Mouse (Mus musculus): ENCODE results near the gene Klhl2. TPM values are rescaled to one million over a fixed set of nuclear protein-coding genes. Genes with fewer than 3 reads are reported as not detected.
A peak's percentile ranks its signal among the peaks of the same experiment; 100 is the strongest.

The Klhl2 gene
- polyA plus RNA-seq, 1 experiment from 2014 or later: 23.3 TPM

- ATAC-seq (ENCODE audit: low FRiP score): no peak
- 84% methylated on average over 7 of the region's 7 CpGs for WGBS
- no peaks in the 10 kb centered on the region for H3K27me3 ChIP-seq
These were observed 4.5 kb downstream of the Klhl2 start for GRCm38 (mm10) chr8:64845314-64845713.

GRCm38 (mm10) chr8:64844043-64844481 lies 5.8 kb downstream of the Klhl2 start:
- ATAC-seq (ENCODE audit: low FRiP score): no peak
- Histone ChIP-seq H3K9ac (no peak overlapping the region), H3K36me3 (no peaks in the 10 kb centered on the region), H3K4me1 (replicated peaks) (peaks cover 43% of the 10 kb centered on the region), H3K4me3 (no peak overlapping the region), H3K4me2 (no peak overlapping the region), H3K27me3 (no peaks in the 10 kb centered on the region), H3K27ac (no peak overlapping the region), H3K9me3 (no peaks in the 10 kb centered on the region)
- WGBS: 86% methylated on average over 4 of the region's 4 CpGs

More at GRCm38 (mm10) chr8:64845314-64845713, 4.5 kb downstream of the Klhl2 start:
- H3K9me3 ChIP-seq: no peaks in the 10 kb centered on the region
- no peak overlapping the region for H3K4me2 ChIP-seq
- H3K9ac ChIP-seq: no peak overlapping the region
- H3K4me1 ChIP-seq (replicated peaks): peaks cover 36% of the 10 kb centered on the region
- no peak overlapping the region for H3K27ac ChIP-seq
- H3K36me3 ChIP-seq: no peaks in the 10 kb centered on the region
- no peak overlapping the region for H3K4me3 ChIP-seq

GRCm38 (mm10) chr8:64843168-64843567 lies 6.6 kb downstream of the Klhl2 start:
- Histone ChIP-seq H3K9ac (no peak overlapping the region), H3K4me3 (no peak overlapping the region), H3K9me3 (no peaks in the 10 kb centered on the region), H3K4me2 (no peak overlapping the region), H3K27ac (no peak overlapping the region), H3K4me1 (replicated peaks) (peaks cover 41% of the 10 kb centered on the region), H3K36me3 (no peaks in the 10 kb centered on the region), H3K27me3 (no peaks in the 10 kb centered on the region)
- 78% methylated on average over 3 of the region's 3 CpGs for WGBS
- no peak for ATAC-seq (ENCODE audit: low FRiP score)

- Histone ChIP-seq H3K9me3 (no peaks in the 10 kb centered on the region), H3K4me2 (no peak overlapping the region), H3K36me3 (no peaks in the 10 kb centered on the region), H3K27me3 (no peaks in the 10 kb centered on the region), H3K27ac (no peak overlapping the region), H3K4me1 (replicated peaks) (peaks cover 31% of the 10 kb centered on the region), H3K9ac (no peak overlapping the region), H3K4me3 (no peak overlapping the region)
- ATAC-seq (ENCODE audit: low FRiP score): no peak
- 94% methylated on average over 13 of the region's 13 CpGs for WGBS
These were observed 7.9 kb downstream of the Klhl2 start for GRCm38 (mm10) chr8:64841747-64842406.

- 43% methylated on average over 6 of the region's 6 CpGs for WGBS
- H3K4me2 ChIP-seq: no peak overlapping the region
- no peak overlapping the region for H3K27ac ChIP-seq
- H3K27me3 ChIP-seq: no peaks in the 10 kb centered on the region
- H3K9ac ChIP-seq: no peak overlapping the region
- ATAC-seq (ENCODE audit: low FRiP score): no peak
- H3K4me1 ChIP-seq (replicated peaks): peaks cover 39% of the 10 kb centered on the region
- no peaks in the 10 kb centered on the region for H3K36me3 ChIP-seq
- no peaks in the 10 kb centered on the region for H3K9me3 ChIP-seq
- no peak overlapping the region for H3K4me3 ChIP-seq
These were observed 10.2 kb downstream of the Klhl2 start for GRCm38 (mm10) chr8:64839628-64840027.

GRCm38 (mm10) chr8:64835475-64836122 lies 14.2 kb downstream of the Klhl2 start:
- peaks cover 14% of the 10 kb centered on the region for H3K36me3 ChIP-seq
- H3K27ac ChIP-seq: no peak overlapping the region
- H3K9ac ChIP-seq: no peak overlapping the region
- H3K27me3 ChIP-seq: no peaks in the 10 kb centered on the region
- ATAC-seq (ENCODE audit: low FRiP score): no peak
- H3K4me3 ChIP-seq: no peak overlapping the region
- H3K4me2 ChIP-seq: no peak overlapping the region
- peaks cover 45% of the 10 kb centered on the region for H3K4me1 ChIP-seq (replicated peaks)
- 69% methylated on average over 6 of the region's 6 CpGs for WGBS
- H3K9me3 ChIP-seq: no peaks in the 10 kb centered on the region

GRCm38 (mm10) chr8:64834071-64834877 lies 15.5 kb downstream of the Klhl2 start:
- no peaks in the 10 kb centered on the region for H3K27me3 ChIP-seq
- H3K4me1 ChIP-seq (replicated peaks): peaks cover 45% of the 10 kb centered on the region
- H3K9ac ChIP-seq: peak overlapping the region; percentile 60
- no peaks in the 10 kb centered on the region for H3K9me3 ChIP-seq
- peaks cover 18% of the 10 kb centered on the region for H3K36me3 ChIP-seq
- 19% methylated on average over 27 of the region's 27 CpGs for WGBS
- peak overlapping the region; percentile 59 for H3K27ac ChIP-seq
- ATAC-seq (ENCODE audit: low FRiP score): peak; percentile 37; the same call in 1 of the 2 replicates
- H3K4me2 ChIP-seq: peak overlapping the region; percentile 44
- peak overlapping the region; percentile 16; the same call in 1 of the 2 replicates for H3K4me3 ChIP-seq

GRCm38 (mm10) chr8:64832581-64833135 lies 17.2 kb downstream of the Klhl2 start:
- ATAC-seq (ENCODE audit: low FRiP score): no peak
- H3K4me2 ChIP-seq: no peak overlapping the region
- 57% methylated on average over 13 of the region's 13 CpGs for WGBS
- H3K4me1 ChIP-seq (replicated peaks): peaks cover 38% of the 10 kb centered on the region
- no peak overlapping the region for H3K9ac ChIP-seq
- no peaks in the 10 kb centered on the region for H3K27me3 ChIP-seq
- H3K9me3 ChIP-seq: no peaks in the 10 kb centered on the region
- H3K36me3 ChIP-seq: peaks cover 25% of the 10 kb centered on the region
- no peak overlapping the region for H3K4me3 ChIP-seq
- H3K27ac ChIP-seq: peak overlapping the region; percentile 35; the same call in 1 of the 2 replicates

- no peak overlapping the region for H3K9ac ChIP-seq
- H3K27me3 ChIP-seq: no peaks in the 10 kb centered on the region
- H3K4me1 ChIP-seq (replicated peaks): peaks cover 35% of the 10 kb centered on the region
- WGBS: 75% methylated on average over 3 of the region's 3 CpGs
- ATAC-seq (ENCODE audit: low FRiP score): no peak
- H3K4me2 ChIP-seq: no peak overlapping the region
- peaks cover 25% of the 10 kb centered on the region for H3K36me3 ChIP-seq
- H3K9me3 ChIP-seq: no peaks in the 10 kb centered on the region
- H3K27ac ChIP-seq: no peak overlapping the region
- H3K4me3 ChIP-seq: no peak overlapping the region
These were observed 18.2 kb downstream of the Klhl2 start for GRCm38 (mm10) chr8:64831656-64832055.

- H3K4me2 ChIP-seq: no peak overlapping the region
- H3K9me3 ChIP-seq: no peaks in the 10 kb centered on the region
- peaks cover 28% of the 10 kb centered on the region for H3K36me3 ChIP-seq
- peak overlapping the region; percentile 31; the same call in 1 of the 2 replicates for H3K27ac ChIP-seq
- H3K27me3 ChIP-seq: no peaks in the 10 kb centered on the region
- no peak overlapping the region for H3K4me3 ChIP-seq
- H3K9ac ChIP-seq: no peak overlapping the region
- no peak for ATAC-seq (ENCODE audit: low FRiP score)
- 91% methylated on average over 3 of the region's 3 CpGs for WGBS
- peaks cover 28% of the 10 kb centered on the region for H3K4me1 ChIP-seq (replicated peaks)
These were observed 19.9 kb downstream of the Klhl2 start for GRCm38 (mm10) chr8:64829921-64830320.

- no peak for ATAC-seq (ENCODE audit: low FRiP score)
- H3K27ac ChIP-seq: peak overlapping the region; percentile 31; the same call in 1 of the 2 replicates
These were observed 20.4 kb downstream of the Klhl2 start for GRCm38 (mm10) chr8:64829391-64829790.

GRCm38 (mm10) chr8:64828466-64828865 lies 21.4 kb downstream of the Klhl2 start:
- Histone ChIP-seq H3K9me3 (no peaks in the 10 kb centered on the region), H3K4me1 (replicated peaks) (peaks cover 19% of the 10 kb centered on the region; the same call in 1 of the 2 replicates), H3K9ac (no peak overlapping the region), H3K36me3 (peaks cover 28% of the 10 kb centered on the region), H3K4me3 (no peak overlapping the region), H3K27me3 (no peaks in the 10 kb centered on the region), H3K4me2 (no peak overlapping the region), H3K27ac (no peak overlapping the region)
- ATAC-seq (ENCODE audit: low FRiP score): no peak
- 85% methylated on average over 15 of the region's 15 CpGs for WGBS

More at GRCm38 (mm10) chr8:64829391-64829790, 20.4 kb downstream of the Klhl2 start:
- H3K4me2 ChIP-seq: no peak overlapping the region
- H3K4me1 ChIP-seq (replicated peaks): peaks cover 22% of the 10 kb centered on the region
- no peak overlapping the region for H3K9ac ChIP-seq
- H3K36me3 ChIP-seq: peaks cover 28% of the 10 kb centered on the region
- 91% methylated on average over 9 of the region's 9 CpGs for WGBS
- no peak overlapping the region for H3K4me3 ChIP-seq
- no peaks in the 10 kb centered on the region for H3K9me3 ChIP-seq
- H3K27me3 ChIP-seq: no peaks in the 10 kb centered on the region
